Mouse (Mus musculus) spleen, postnatal 0 days (tissue): ENCODE data around the gene Hck. TPM values are rescaled to one million over a fixed set of nuclear protein-coding genes. Genes with fewer than 3 reads are reported as not detected.

Source experiments
- polyA plus RNA-seq: library from polyadenylated mRNA; unstranded; fragments of >200 nt; fragmentation: Nextera tagmentation; extraction: Ambion mirVana; gene quantifications from 2 replicates; pipeline ENCODE4 v1.2.1, GENCODE M21; 2015

The Hck gene
- polyA plus RNA-seq: 21.3 and 29.9 TPM in 2 replicates

DNA sequence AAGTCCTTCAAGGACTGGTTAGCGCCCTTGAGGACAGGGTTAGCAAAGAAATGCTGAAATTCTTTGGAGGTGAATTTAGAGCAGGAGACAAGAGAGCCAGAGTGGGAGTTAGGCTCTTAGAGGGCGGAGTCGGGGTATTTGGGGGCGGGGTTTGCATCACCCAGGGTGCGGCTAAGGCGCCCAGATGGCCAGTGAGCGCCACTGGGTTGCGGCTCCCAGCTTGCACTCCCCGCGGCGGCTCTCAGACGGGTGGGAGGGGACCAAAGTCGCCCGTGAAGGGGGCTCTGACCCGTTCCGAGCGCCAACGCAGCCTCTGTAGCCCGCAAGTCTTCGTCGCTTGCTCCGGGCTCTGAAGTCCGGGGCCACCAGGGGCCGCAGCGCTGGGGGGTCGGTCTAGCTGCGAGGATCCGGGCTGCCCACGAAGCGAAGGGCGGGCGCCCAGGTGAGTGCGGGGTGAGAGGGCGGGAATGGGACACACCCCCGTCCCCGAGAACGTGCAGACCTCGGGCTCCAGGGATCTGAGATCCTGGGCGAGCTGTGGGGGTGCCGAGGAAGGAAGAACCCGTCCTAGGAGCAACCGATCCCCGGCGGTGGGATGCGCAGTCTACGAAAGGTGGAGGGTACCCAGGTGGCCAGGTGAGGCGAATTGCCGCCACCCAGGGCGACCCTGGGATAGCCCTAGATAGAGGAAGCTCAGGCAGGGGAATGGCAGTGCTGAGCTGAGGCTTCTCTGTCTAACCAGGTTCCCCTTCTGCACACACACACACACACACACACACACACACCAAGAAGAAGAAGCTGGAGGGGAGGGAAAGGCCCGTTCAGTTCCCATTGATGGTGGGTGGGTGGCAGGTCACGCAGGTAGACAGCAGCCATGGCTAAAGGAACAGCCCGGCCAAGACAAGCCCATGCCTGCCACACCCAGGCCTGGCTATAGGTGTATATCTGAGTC is at the start of gene Hck:
Gene Hck (plus strand): TSS at position 156 of the 952 bp plus-strand sequence.

DNA sequence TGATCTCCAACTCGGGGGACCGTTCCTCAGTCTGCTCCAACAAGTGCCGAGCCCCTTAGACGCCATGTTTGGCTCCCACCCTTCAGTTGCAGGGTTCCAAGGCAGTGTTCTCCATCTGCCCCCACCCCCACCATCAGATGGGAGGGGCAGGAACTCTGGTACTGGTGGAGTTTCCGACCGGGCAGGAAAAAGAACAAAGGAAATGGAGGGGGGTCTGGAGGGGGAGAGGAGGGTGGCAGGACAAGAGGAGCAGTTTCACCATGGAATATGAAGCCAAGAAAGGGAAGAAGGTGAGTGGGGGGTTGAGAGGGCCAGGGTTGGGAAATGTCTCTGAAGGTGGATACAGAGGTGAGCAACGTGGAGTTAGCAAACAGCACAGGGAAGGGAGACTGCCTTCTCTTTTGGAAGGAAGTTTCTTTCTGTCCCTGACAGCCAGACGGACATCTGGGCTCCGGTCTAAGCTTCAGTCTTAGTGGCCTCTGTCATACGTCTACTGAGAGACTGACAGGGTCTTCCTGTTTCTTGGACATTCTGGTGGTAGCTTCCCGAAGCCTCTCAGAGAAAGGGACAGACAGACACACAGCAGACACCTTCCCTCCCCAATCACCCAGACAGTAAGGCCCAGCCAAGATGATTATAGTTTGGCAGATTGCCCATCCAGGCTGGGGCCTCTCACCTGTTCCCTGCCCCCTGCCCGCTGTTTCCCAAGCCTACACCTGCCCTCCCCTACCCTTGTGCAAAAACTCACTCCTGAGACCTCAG is 42.3 kb upstream of the Hck start, which contains the start of gene Ccm2l:
Gene Ccm2l (plus strand): TSS at position 209 of the 762 bp plus-strand sequence.

DNA sequence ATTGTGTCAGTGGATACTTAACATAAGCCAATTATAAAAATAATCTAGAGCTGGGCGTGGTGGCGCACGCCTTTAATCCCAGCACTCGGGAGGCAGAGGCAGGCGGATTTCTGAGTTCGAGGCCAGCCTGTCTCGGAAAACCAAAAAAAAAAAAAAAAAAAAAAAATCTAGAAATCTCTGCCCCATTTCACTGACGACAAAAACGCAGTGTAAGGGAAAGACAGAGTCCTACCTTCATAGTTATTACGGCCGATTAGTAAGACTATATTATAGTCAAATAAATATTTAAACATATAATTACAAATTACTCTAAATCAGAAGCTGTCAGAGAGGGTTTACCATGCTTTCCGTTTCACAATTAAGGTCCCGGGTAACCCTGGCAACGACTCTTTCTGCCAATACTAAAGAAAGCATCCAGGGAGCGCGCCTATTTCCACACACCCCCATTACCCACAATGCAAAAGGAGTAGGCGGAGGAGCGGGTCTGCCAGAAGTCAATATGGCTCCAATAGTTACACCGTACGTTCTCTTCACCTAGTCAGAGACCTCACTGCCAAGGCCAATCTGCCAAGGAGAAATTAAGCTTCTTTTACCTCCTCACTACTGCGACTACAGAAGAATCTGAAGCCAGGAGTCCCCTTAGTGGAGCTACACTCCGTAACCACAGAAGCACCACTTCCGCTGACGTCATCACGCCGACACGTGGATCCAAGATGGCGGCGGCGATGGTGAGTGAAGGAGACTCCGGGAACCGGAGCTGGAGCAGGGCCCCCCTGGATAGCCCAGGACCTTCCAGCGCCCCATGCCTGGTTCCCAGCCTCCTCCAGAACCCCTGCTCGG is 52.8 kb downstream of the Hck start, which contains the start of gene Tm9sf4:
Gene Tm9sf4 (plus strand): TSS at position 460 of the 840 bp plus-strand sequence.

Other genes with a start within 250 kb of the Hck start
- 0.04 and 0.12 TPM in 2 replicates for gene Mylk2, start 197.1 kb upstream of the Hck start, polyA plus RNA-seq
- gene Foxs1, start 175.3 kb upstream of the Hck start, polyA plus RNA-seq: 8.4 and 8.9 TPM in 2 replicates
- gene Dusp15, start 156.8 kb upstream of the Hck start, polyA plus RNA-seq: 0.06 and 0.13 TPM in 2 replicates
- 0.17 and 0.32 TPM in 2 replicates for gene Ttll9, start 146.0 kb upstream of the Hck start, polyA plus RNA-seq
- 58.0 and 68.5 TPM in 2 replicates for gene Pdrg1, start 93.0 kb upstream of the Hck start, polyA plus RNA-seq
- 0.05 TPM in 1 of 2 replicates, not detected in the other for gene Xkr7, start 76.6 kb upstream of the Hck start, polyA plus RNA-seq
- gene Ccm2l, start 42.5 kb upstream of the Hck start, polyA plus RNA-seq: 2.3 and 3.1 TPM in 2 replicates
- gene Tm9sf4, start 52.8 kb downstream of the Hck start, polyA plus RNA-seq: 21.3 and 28.7 TPM in 2 replicates
- 4.3 and 5.1 TPM in 2 replicates for gene Tspyl3, start 117.0 kb downstream of the Hck start, polyA plus RNA-seq
- 11.7 and 12.3 TPM in 2 replicates for gene Plagl2, start 133.0 kb downstream of the Hck start, polyA plus RNA-seq
- gene Pofut1, start 133.1 kb downstream of the Hck start, polyA plus RNA-seq: 5.5 TPM in 2 replicates
- gene Kif3b, start 182.9 kb downstream of the Hck start, polyA plus RNA-seq: 2.8 and 3.9 TPM in 2 replicates
- gene Asxl1, start 237.4 kb downstream of the Hck start, polyA plus RNA-seq: 10.9 and 13.5 TPM in 2 replicates